Mouse (Mus musculus) bone marrow, adult 2 months (tissue): ENCODE measurements around the gene Tdo2. TPM values are rescaled to one million over a fixed set of nuclear protein-coding genes. Genes with fewer than 3 reads are reported as not detected.

ENCODE experiments used
- H3K27ac ChIP-seq: fragments of 200-500 bp; 2 replicates; pipeline ENCODE4 v1.5.1; 2012; ENCODE audit warnings: low read depth, mild to moderate bottlenecking, control low read depth, inconsistent platforms, low read length; ENCODE audit not compliant: control insufficient read depth, poor library complexity, insufficient read depth
- H3K4me1 ChIP-seq: fragments of 200-500 bp; 2 replicates; pipeline ENCODE4 v1.6.1; 2011; ENCODE audit warnings: low read length; ENCODE audit not compliant: control insufficient read depth, insufficient read depth
- H3K4me3 ChIP-seq: fragments of 200-500 bp; replicated peaks from 2 replicates; pipeline ENCODE3; 2011; ENCODE audit warnings: mild to moderate bottlenecking, low read depth, low read length, control low read depth; ENCODE audit not compliant: control insufficient read depth
- CTCF ChIP-seq: fragments of 200-500 bp; IDR thresholded peaks from 2 replicates; pipeline ENCODE4 v1.5.1; 2011; ENCODE audit warnings: low read length, control low read depth; ENCODE audit not compliant: control insufficient read depth, insufficient read depth
- POLR2A ChIP-seq: fragments of 200-500 bp; IDR thresholded peaks from 2 replicates; pipeline ENCODE4 v1.6.1; 2011; ENCODE audit warnings: low read depth, mild to moderate bottlenecking, control low read depth, low read length, borderline replicate concordance; ENCODE audit not compliant: control insufficient read depth
- WGBS: fragments of 180-500 bp; shearing (Covaris S2); methylation state at CpG from one replicate; pipeline ENCODE4 v1.1.7; 2018; 5-methylcytosine and 5-hydroxymethylcytosine counted together
- polyA plus RNA-seq: library from polyadenylated mRNA; stranded (reverse); fragments of >200 nt; gene quantifications from 2 replicates; pipeline ENCODE4 v1.2.4, GENCODE M21; 2011; ENCODE audit warnings: low replicate concordance; ENCODE audit not compliant: missing spikeins, insufficient read depth, insufficient read length

Gene Tdo2
- polyA plus RNA-seq, 1 experiment: 7.8 TPM

- WGBS: 77% methylated on average over 8 of the region's 8 CpGs
- TF ChIP-seq POLR2A (no peak), CTCF (no peak)
Observed at GRCm38 (mm10) chr3:81918215-81918614, 57.8 kb downstream of the Tdo2 start.

GRCm38 (mm10) chr3:81917354-81917935 is 58.6 kb downstream of the Tdo2 start:
- Histone ChIP-seq H3K4me3 (no peak overlapping the region), H3K4me1 (no peaks in the 10 kb centered on the region; the same call in 1 of the 2 replicates), H3K27ac (no peak overlapping the region)
- TF ChIP-seq POLR2A (no peak), CTCF (no peak)
- 84% methylated on average over 3 of the region's 3 CpGs for WGBS

More at GRCm38 (mm10) chr3:81918215-81918614, 57.8 kb downstream of the Tdo2 start:
- no peaks in the 10 kb centered on the region; the same call in 1 of the 2 replicates for H3K4me1 ChIP-seq
- no peak overlapping the region for H3K27ac ChIP-seq
- H3K4me3 ChIP-seq: no peak overlapping the region

GRCm38 (mm10) chr3:81916030-81916686 is 59.8 kb downstream of the Tdo2 start:
- WGBS: 67% methylated on average over 5 of the region's 5 CpGs
- Histone ChIP-seq H3K27ac (no peak overlapping the region), H3K4me1 (no peaks in the 10 kb centered on the region; the same call in 1 of the 2 replicates), H3K4me3 (no peak overlapping the region)
- no peak for TF ChIP-seq CTCF
- no peak for TF ChIP-seq POLR2A

GRCm38 (mm10) chr3:81910286-81911036 is 65.5 kb downstream of the Tdo2 start:
- no peaks in the 10 kb centered on the region for H3K4me1 ChIP-seq
- no peak overlapping the region for H3K27ac ChIP-seq
- H3K4me3 ChIP-seq: no peak overlapping the region
- TF ChIP-seq POLR2A (no peak), CTCF (no peak)
- WGBS: 82% methylated on average over 6 of the region's 6 CpGs

Other genes with a start within 250 kb of the Tdo2 start
- gene Ctso, start 43.6 kb downstream of the Tdo2 start, polyA plus RNA-seq: 4.8 and 7.0 TPM in 2 replicates
- not detected in 2 replicates for gene Asic5, start 6.1 kb upstream of the Tdo2 start, polyA plus RNA-seq
- 5.2 and 5.6 TPM in 2 replicates for gene Gucy1b1, start 98.5 kb upstream of the Tdo2 start, polyA plus RNA-seq
- 3.0 and 8.7 TPM in 2 replicates for gene Gucy1a1, start 169.6 kb upstream of the Tdo2 start, polyA plus RNA-seq